In genomic region chr16:19839831-19840230, GRCm38 (mm10) we compare ENCODE assay signal across 16 mouse cellular contexts.
DNase-seq lines count a peak whose midpoint lies in the region.
"Had no signal": no experiment of that assay in that cellular context is flagged by ENCODE, and none has a peak within 500 bp of the region (broad histone marks: within the 10 kb centered on the region; RNA-seq: fewer than 3 reads in every experiment).

No protein-coding gene starts in this region.

- intact Hi-C loops in left cerebral cortex, postnatal 25 days (cut with DNase I), result no loop called here

- peak; percentile 80 for DNase-seq in 416B (ENCODE audit: low read depth)
- DNase-seq in Muller cell, postnatal 12 days (ENCODE audit: inconsistent ontology term), result peak; percentile 58
- no peak for DNase-seq in left cerebral cortex, postnatal 25 days (ENCODE audit: low spot score in 2 of 2)
- DNase-seq in heart, postnatal 4 days, result no peak
- DNase-seq: adrenal gland, adult 2 months; adrenal gland, adult 8-10 months; adrenal gland, postnatal 10 days; adrenal gland, postnatal 14 days; adrenal gland, postnatal 25 days; adrenal gland, postnatal 36 days; B cell, adult 2 months; cerebellum, adult 11 months; cerebellum, adult 11-12 months; cerebellum, adult 18-20 months; cerebellum, adult 2 months; cerebellum, adult 8-10 months had no signal

Comparison
In these comparisons a context has a peak if more than half of its experiments do, and no peak if none do; other contexts are left out.
1. DNase-seq: peak in 416B (single experiment) and Muller cell, postnatal 12 days (single experiment); none in left cerebral cortex, postnatal 25 days (0 of 2) and heart, postnatal 4 days (single experiment).